Mouse (Mus musculus) hindbrain, embryonic 10.5 days (tissue): ENCODE data around the gene Prkch. TPM values are rescaled to one million over a fixed set of nuclear protein-coding genes. Genes with fewer than 3 reads are reported as not detected.

Experiments used
- DNase-seq: peaks from one replicate; pipeline ENCODE4 v3.0.0-alpha.2; 2017; ENCODE audit warnings: low spot score
- H3K27ac ChIP-seq: fragments of 300-500 bp; sonication (generic); 2 replicates; pipeline ENCODE4 v1.5.1; 2016; ENCODE audit warnings: mild to moderate bottlenecking, moderate library complexity
- H3K27me3 ChIP-seq: fragments of 300-500 bp; sonication (generic); 2 replicates; pipeline ENCODE4 v1.6.1; 2016; ENCODE audit warnings: mild to moderate bottlenecking; ENCODE audit not compliant: poor library complexity, insufficient read depth, severe bottlenecking
- H3K36me3 ChIP-seq: fragments of 300-500 bp; sonication (generic); 2 replicates; pipeline ENCODE4 v1.6.1; 2016; ENCODE audit warnings: mild to moderate bottlenecking, moderate library complexity
- H3K4me1 ChIP-seq: fragments of 300-500 bp; sonication (generic); replicated peaks from 2 replicates; pipeline ENCODE4 v1.6.1; 2016; ENCODE audit warnings: mild to moderate bottlenecking
- H3K4me3 ChIP-seq: fragments of 300-500 bp; sonication (generic); 2 replicates; pipeline ENCODE4 v1.5.1; 2016; ENCODE audit warnings: mild to moderate bottlenecking, moderate library complexity
- H3K9me3 ChIP-seq: fragments of 300-500 bp; sonication (generic); 2 replicates; pipeline ENCODE4 v1.6.1; 2016; ENCODE audit warnings: mild to moderate bottlenecking, moderate library complexity
- WGBS: fragments of 180-500 bp; shearing (Covaris S2); methylation state at CpG from one replicate; pipeline ENCODE4 v1.1.7; 2016; 5-methylcytosine and 5-hydroxymethylcytosine counted together
- polyA plus RNA-seq: library from polyadenylated mRNA; unstranded; fragments of >200 nt; fragmentation: Nextera tagmentation; extraction: Ambion mirVana; gene quantifications from 2 replicates; pipeline ENCODE4 v1.2.1, GENCODE M21; 2016

Prkch gene
- polyA plus RNA-seq, 1 experiment from 2014 or later = 7.9 TPM

DNA sequence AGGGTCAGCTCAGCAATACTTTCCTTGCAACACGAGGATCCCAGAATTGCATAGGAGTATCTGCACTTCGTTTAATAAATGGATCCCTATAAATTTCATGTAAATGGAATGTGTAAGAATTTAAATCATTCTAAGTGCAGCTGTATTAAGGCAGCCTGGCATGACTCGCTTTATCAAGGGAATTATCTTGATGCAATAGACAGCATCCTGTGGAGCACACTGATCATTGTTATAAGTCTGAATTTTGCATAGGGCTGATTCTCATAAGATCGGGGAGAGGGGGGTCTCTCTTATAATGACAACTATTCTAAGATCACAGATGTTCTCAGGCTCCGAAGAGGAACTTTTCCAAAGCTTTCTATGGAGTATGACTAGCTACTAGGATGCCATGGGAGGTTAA is 226.3 kb downstream of the Prkch start:
- H3K27me3 ChIP-seq = no peaks in the 10 kb centered on the region
- peaks cover 7% of the 10 kb centered on the region; the same call in 1 of the 2 replicates for H3K4me1 ChIP-seq
- no peak for DNase-seq
- H3K27ac ChIP-seq = no peak overlapping the region
- H3K36me3 ChIP-seq = no peaks in the 10 kb centered on the region
- H3K9me3 ChIP-seq = no peaks in the 10 kb centered on the region
- no peak overlapping the region for H3K4me3 ChIP-seq
- 87% methylated on average over 5 of the region's 5 CpGs for WGBS

DNA sequence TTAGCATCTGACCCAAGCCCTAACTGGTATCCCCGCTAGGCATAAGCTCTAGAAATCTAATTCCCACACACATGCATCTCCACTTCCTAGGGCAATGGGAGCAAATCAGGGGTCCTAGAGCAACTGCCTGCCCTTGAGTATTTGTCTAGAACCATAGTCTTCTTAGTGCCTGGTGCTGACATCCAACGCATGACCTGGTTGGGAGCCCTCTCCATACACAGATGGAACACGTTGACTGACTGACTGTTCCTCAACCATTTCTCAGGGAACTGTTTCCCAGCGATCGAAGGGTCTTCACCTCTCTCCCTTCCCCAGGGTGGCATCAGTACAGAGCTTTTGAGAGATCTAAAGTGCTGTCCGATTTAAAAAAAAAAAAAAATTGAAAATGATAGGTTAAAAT is 227.6 kb downstream of the Prkch start:
- Histone ChIP-seq H3K27me3 (no peaks in the 10 kb centered on the region), H3K4me1 (peaks cover 7% of the 10 kb centered on the region; the same call in 1 of the 2 replicates), H3K36me3 (no peaks in the 10 kb centered on the region), H3K27ac (no peak overlapping the region), H3K9me3 (no peaks in the 10 kb centered on the region), H3K4me3 (no peak overlapping the region)
- WGBS = 84% methylated on average over 6 of the region's 6 CpGs
- no peak for DNase-seq

DNA sequence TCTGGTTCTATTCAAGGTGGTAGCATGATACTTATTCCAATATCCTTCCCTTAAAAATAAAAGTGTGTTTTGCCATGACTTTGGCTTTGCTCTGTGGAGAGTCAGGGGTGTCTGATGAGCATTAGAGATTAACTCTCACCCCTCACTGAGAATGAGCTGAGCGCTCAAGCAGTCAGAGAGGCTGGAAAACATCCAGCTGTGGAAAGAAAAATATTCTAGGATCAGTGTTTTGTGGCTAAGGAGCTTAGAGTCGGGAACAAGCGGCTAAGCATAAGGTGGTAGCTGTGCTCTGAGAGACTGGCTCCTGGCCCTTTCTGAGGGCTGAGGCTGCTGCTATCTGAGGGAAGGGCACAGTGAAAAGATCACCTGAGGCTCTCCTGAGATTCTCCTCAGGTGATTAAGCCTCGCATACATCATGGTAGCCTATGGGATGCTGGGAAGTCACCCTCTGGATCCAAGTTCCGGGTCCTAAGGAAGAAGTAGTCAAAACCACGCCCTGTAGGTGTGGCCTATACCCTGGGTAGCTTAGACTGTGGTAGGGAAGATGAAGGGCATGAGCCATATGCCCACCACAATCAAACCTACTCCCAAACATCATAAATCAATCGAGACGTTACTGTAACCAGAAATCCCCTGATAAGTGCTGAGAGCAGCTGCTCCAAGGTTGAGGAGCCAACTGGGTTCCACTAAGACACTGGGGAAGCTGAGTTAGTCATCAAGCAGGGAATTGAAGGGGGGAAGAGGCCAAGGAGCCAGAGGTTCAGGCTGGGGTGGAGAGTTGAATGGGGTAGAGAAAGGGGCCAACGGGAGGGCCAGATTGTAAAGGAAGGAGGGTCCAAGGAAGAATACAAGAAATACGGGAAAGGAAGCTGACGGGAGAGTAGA is 228.7 kb downstream of the Prkch start:
- DNase-seq = no peak
- Histone ChIP-seq H3K27me3 (no peaks in the 10 kb centered on the region), H3K4me1 (peaks cover 7% of the 10 kb centered on the region; the same call in 1 of the 2 replicates), H3K4me3 (no peak overlapping the region), H3K9me3 (no peaks in the 10 kb centered on the region), H3K36me3 (no peaks in the 10 kb centered on the region), H3K27ac (no peak overlapping the region)
- WGBS = 79% methylated on average over 11 of the region's 11 CpGs

DNA sequence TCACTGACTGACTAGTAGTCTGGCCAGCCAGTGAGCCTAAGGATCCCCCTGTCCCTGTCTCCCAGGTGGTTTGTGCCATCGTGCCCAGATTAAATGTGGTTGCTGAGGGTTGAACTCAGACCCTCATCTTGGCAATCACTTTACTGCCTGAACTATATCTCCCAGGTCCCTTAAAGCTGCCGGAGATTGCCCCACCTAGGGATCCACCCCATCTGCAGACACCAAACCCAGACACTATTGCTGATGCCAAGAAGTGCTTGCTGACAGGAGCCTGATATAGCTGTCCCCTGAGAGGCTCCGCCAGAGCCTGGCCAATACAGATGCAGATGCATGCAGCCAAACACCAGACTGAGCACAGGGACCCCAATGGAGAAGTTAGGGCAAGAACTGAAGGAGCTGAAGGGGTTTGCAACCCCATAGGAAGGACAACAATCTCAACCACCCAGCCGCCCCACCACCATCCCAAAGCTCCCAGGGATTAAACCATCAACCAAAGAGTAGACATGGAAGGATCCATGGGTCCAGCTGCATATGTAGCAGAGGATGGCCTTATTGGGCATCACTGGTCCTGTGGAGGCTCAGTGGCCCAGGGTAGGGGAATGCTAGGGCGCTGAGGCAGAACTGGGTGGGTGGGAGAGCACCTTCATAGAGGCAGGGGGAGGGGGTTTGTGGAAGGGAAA is 229.6 kb downstream of the Prkch start:
- Histone ChIP-seq H3K27me3 (no peaks in the 10 kb centered on the region), H3K27ac (no peak overlapping the region), H3K4me3 (no peak overlapping the region), H3K36me3 (no peaks in the 10 kb centered on the region), H3K9me3 (no peaks in the 10 kb centered on the region), H3K4me1 (peaks cover 11% of the 10 kb centered on the region; the same call in 1 of the 2 replicates)
- WGBS = 90% methylated on average over 5 of the region's 5 CpGs
- no peak for DNase-seq

DNA sequence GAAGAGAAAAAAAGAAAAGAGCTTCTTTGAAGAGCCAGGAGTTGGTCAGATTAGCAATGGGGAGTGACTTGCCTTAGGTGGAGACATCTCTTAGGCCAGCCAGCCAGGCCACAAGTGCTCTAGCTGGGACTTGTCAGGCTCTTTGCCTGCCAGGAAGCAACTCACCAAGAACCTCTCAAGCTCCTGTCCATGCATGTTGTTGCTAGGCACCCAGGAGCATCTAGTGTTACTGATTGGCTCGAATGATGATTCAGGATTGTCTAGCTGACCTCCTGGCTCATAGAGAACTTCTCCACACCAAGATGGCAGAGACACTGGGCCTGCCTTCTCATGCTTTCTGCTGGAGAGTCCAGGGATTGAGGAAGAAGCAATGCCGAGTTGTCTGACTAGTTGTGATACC is 230.3 kb downstream of the Prkch start:
- 92% methylated on average over 2 of the region's 2 CpGs for WGBS
- H3K4me1 ChIP-seq = peaks cover 11% of the 10 kb centered on the region; the same call in 1 of the 2 replicates
- H3K27me3 ChIP-seq = no peaks in the 10 kb centered on the region
- H3K4me3 ChIP-seq = no peak overlapping the region
- H3K27ac ChIP-seq = no peak overlapping the region
- H3K9me3 ChIP-seq = no peaks in the 10 kb centered on the region
- H3K36me3 ChIP-seq = no peaks in the 10 kb centered on the region
- no peak for DNase-seq

DNA sequence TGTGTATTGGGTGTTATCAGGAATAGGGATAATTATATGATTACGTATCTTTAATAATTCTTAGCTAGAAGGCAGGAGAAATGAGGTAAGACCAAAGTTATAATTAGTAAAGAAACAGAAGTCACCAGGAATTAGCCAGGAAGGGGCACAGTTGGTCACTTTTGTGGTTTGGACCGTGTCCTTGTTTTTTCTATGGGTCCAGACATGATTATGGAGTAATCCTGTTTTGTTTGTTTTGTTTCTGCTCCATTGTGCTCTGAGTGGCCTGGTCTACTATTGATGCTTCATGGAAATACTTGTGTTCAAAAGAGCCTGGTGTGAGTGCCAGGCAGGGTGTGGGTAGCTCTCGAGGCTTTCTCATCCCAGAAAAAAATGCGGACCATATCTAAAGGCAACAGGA is 230.9 kb downstream of the Prkch start:
- Histone ChIP-seq H3K27ac (no peak overlapping the region), H3K4me3 (no peak overlapping the region), H3K36me3 (no peaks in the 10 kb centered on the region), H3K27me3 (no peaks in the 10 kb centered on the region), H3K9me3 (no peaks in the 10 kb centered on the region), H3K4me1 (peaks cover 5% of the 10 kb centered on the region; the same call in 1 of the 2 replicates)
- DNase-seq = no peak
- 81% methylated on average over 4 of the region's 4 CpGs for WGBS

DNA sequence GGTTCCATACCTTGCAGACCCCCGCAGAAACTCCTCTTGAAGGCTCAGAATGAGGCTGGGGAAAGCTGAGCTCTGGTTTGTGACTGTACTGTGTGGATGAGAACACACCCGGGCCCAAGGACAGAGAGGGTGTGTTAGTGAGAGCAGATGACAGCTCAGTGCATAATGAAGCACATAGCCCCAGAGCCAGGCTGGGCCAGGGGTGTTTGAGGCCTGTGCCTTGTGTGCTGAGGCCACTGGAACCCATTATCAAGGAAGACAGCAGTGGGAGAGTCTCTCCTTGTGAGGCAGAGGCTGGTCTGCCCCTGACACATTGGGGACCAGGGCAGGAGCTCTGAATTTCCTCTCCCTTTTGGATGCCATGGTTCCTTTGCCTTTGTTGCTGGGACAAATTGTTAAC is 231.3 kb downstream of the Prkch start:
- H3K4me3 ChIP-seq = no peak overlapping the region
- H3K27ac ChIP-seq = no peak overlapping the region
- 65% methylated on average over 2 of the region's 2 CpGs for WGBS
- H3K4me1 ChIP-seq = peaks cover 4% of the 10 kb centered on the region; the same call in 1 of the 2 replicates
- H3K27me3 ChIP-seq = no peaks in the 10 kb centered on the region
- no peaks in the 10 kb centered on the region for H3K36me3 ChIP-seq
- DNase-seq = no peak
- H3K9me3 ChIP-seq = no peaks in the 10 kb centered on the region

DNA sequence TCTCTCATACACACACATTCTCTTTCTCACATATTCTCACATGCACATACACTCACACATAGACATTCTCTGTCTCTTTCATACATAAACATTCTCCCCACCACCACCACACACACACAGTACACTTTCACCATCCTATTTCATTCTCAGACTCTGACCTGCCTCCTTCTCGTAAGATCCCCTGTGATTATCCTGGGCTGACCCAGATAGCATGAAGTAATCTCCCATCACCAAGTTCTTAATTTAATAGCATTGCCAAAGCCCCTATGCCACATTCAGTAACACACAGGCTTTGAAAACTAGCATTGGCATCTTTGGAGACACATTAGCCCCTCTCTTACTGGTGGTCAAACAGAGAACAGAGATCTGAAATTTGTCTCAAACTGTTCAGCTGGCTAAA is 232.3 kb downstream of the Prkch start:
- no peak for DNase-seq
- H3K9me3 ChIP-seq = no peaks in the 10 kb centered on the region
- H3K27ac ChIP-seq = no peak overlapping the region
- WGBS = 82% methylated on average over 1 of the region's 1 CpGs
- H3K4me1 ChIP-seq = peaks cover 4% of the 10 kb centered on the region; the same call in 1 of the 2 replicates
- H3K4me3 ChIP-seq = no peak overlapping the region
- H3K27me3 ChIP-seq = no peaks in the 10 kb centered on the region
- H3K36me3 ChIP-seq = no peaks in the 10 kb centered on the region

DNA sequence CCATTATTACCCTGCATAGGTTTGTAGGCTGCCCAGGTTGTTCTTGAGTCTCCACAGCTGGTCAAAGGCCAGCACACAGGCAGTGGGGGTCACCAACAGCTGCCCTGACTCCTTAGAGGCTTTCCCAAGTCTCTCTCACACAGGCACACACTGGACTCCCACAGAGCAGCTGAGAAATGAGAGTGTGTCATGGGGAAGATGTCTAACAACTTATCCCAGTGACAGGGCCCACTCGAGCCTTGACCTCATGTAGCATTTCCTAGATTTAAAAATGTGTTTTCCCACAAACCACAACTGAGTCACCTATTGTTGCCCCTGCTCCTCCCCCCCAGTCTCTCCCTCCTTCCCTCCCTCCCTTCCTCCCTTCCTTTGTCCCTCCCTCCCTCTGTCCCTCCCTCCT is 234.2 kb downstream of the Prkch start:
- peaks cover 4% of the 10 kb centered on the region; the same call in 1 of the 2 replicates for H3K4me1 ChIP-seq
- H3K9me3 ChIP-seq = no peaks in the 10 kb centered on the region
- WGBS = 46% methylated on average over 1 of the region's 1 CpGs
- H3K36me3 ChIP-seq = no peaks in the 10 kb centered on the region
- no peak overlapping the region for H3K4me3 ChIP-seq
- DNase-seq = no peak
- no peak overlapping the region for H3K27ac ChIP-seq
- H3K27me3 ChIP-seq = no peaks in the 10 kb centered on the region

DNA sequence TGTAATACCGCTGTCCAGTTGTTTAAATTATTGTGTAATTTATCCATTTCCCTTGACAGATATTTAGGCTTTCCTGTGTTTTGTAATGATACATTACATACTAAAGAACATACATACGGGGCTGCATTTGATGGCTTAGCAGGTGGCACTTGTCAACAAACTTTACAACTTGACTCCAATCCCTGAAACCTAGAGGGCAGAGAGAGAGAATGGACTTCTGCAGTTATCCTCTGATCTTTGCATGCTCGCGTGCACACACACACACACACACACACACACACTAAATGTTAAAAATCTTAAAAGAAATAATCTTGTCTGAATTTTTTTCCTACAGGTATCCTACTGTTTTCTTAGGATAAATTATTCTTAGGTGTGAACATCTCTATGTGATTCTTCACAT is 236.6 kb downstream of the Prkch start:
- Histone ChIP-seq H3K4me1 (peaks cover 4% of the 10 kb centered on the region; the same call in 1 of the 2 replicates), H3K36me3 (no peaks in the 10 kb centered on the region), H3K9me3 (no peaks in the 10 kb centered on the region), H3K27me3 (no peaks in the 10 kb centered on the region), H3K4me3 (no peak overlapping the region), H3K27ac (no peak overlapping the region)
- WGBS = 93% methylated on average over 4 of the region's 4 CpGs
- no peak for DNase-seq

DNA sequence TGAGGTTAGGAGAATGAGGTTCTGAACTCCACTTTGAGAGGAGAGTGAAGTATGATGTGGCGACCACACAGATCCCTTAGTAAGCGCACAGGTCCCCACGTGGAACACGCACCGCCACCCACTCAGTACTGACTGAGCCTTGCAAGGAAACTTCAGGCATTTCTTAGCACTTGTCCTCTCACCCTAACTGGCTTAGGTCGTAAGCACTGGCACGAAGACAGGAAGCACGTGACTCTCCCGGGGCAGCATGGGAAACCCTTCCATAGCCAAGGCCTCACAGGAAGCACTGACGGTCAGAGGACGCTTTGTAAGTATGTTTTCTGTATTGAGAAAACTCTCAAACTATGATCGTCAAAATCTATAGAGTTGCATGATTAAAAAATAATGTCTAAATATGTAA is 237.7 kb downstream of the Prkch start:
- H3K36me3 ChIP-seq = no peaks in the 10 kb centered on the region
- no peaks in the 10 kb centered on the region for H3K27me3 ChIP-seq
- DNase-seq = no peak
- no peaks in the 10 kb centered on the region for H3K9me3 ChIP-seq
- WGBS = 89% methylated on average over 12 of the region's 12 CpGs
- no peak overlapping the region for H3K27ac ChIP-seq
- peaks cover 4% of the 10 kb centered on the region; the same call in 1 of the 2 replicates for H3K4me1 ChIP-seq
- no peak overlapping the region for H3K4me3 ChIP-seq

DNA sequence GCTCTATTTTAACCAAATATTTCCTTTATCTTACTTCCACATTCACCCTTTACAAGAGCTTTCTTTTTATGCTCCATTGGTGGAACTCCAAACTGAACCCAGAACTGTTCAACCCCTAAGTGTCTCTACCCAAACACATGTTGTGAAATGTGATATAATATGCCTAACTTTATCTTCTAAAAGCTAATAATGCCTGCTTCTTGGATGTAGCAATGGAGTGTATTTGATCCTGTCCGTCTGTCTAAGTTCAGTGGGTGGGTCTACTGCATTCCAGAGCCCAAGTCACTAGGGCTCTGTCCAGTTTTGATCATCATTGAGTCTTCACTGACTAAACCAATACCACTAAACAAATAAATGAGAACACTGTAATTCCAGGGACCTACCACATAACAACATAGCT is 240.2 kb downstream of the Prkch start:
- Histone ChIP-seq H3K4me3 (no peak overlapping the region), H3K9me3 (no peaks in the 10 kb centered on the region), H3K27ac (no peak overlapping the region), H3K36me3 (no peaks in the 10 kb centered on the region), H3K27me3 (no peaks in the 10 kb centered on the region), H3K4me1 (no peaks in the 10 kb centered on the region)
- no peak for DNase-seq
- 88% methylated on average over 1 of the region's 1 CpGs for WGBS
